Mouse (Mus musculus): Measurements from ENCODE around the gene Aifm3.
A peak's percentile ranks its signal among the peaks of the same experiment; 100 is the strongest.

Gene Aifm3

GRCm38 (mm10) chr16:17489469-17490111, at the start of gene Aifm3:
Gene Aifm3 (plus strand): TSS chr16:17489611.
- no peak for DNase-seq

GRCm38 (mm10) chr16:17451541-17452372, 37.7 kb upstream of the Aifm3 start, which contains the start of gene Crkl:
Gene Crkl (plus strand): TSS chr16:17451987.
- peak; percentile 97 for DNase-seq

GRCm38 (mm10) chr16:17452373-17452715, 37.1 kb upstream of the Aifm3 start:
- peak; percentile 15 to 52 for DNase-seq

- no peak for DNase-seq
Observed at GRCm38 (mm10) chr16:17456901-17457300, 32.5 kb upstream of the Aifm3 start.

- DNase-seq = peak in 1 of 2 experiments; percentile 26
Observed at GRCm38 (mm10) chr16:17460254-17460653, 29.2 kb upstream of the Aifm3 start.

GRCm38 (mm10) chr16:17461596-17461995, 27.8 kb upstream of the Aifm3 start:
- no peak for DNase-seq

- no peak for DNase-seq
Observed at GRCm38 (mm10) chr16:17463184-17463583, 26.2 kb upstream of the Aifm3 start.

- no peak for DNase-seq
Observed at GRCm38 (mm10) chr16:17466875-17467663, 22.3 kb upstream of the Aifm3 start.

- DNase-seq = no peak
Observed at GRCm38 (mm10) chr16:17472498-17472897, 16.9 kb upstream of the Aifm3 start.

GRCm38 (mm10) chr16:17474091-17474490, 15.3 kb upstream of the Aifm3 start:
- peak in 1 of 2 experiments; percentile 40 for DNase-seq

GRCm38 (mm10) chr16:17474761-17475160, 14.7 kb upstream of the Aifm3 start:
- DNase-seq = no peak

- DNase-seq = no peak
Observed at GRCm38 (mm10) chr16:17475326-17475725, 14.1 kb upstream of the Aifm3 start.

GRCm38 (mm10) chr16:17478331-17478943, 11.0 kb upstream of the Aifm3 start:
- no peak for DNase-seq

GRCm38 (mm10) chr16:17481465-17481864, 7.9 kb upstream of the Aifm3 start:
- DNase-seq = no peak

- DNase-seq = peak; percentile 35 to 49
Observed at GRCm38 (mm10) chr16:17486505-17486904, 2.9 kb upstream of the Aifm3 start.

- DNase-seq = no peak
Observed at GRCm38 (mm10) chr16:17488478-17489468, 638 bp upstream of the Aifm3 start.

GRCm38 (mm10) chr16:17491154-17491553, 1.7 kb downstream of the Aifm3 start:
- no peak for DNase-seq

GRCm38 (mm10) chr16:17491896-17492561, 2.6 kb downstream of the Aifm3 start:
- no peak for DNase-seq

GRCm38 (mm10) chr16:17496499-17497305, 7.3 kb downstream of the Aifm3 start:
- DNase-seq = peak; percentile 33 to 46

GRCm38 (mm10) chr16:17499249-17499883, 10.0 kb downstream of the Aifm3 start:
- no peak for DNase-seq

Data from kidney, adult 8-10 months (tissue).